Mouse (Mus musculus): Measurements from ENCODE around the gene Gm10644. TPM values are rescaled to one million over a fixed set of nuclear protein-coding genes. Genes with fewer than 3 reads are reported as not detected.

Gene Gm10644
- total RNA-seq, 2 experiments from 2014 or later: 0.25 to 0.54 TPM

DNA sequence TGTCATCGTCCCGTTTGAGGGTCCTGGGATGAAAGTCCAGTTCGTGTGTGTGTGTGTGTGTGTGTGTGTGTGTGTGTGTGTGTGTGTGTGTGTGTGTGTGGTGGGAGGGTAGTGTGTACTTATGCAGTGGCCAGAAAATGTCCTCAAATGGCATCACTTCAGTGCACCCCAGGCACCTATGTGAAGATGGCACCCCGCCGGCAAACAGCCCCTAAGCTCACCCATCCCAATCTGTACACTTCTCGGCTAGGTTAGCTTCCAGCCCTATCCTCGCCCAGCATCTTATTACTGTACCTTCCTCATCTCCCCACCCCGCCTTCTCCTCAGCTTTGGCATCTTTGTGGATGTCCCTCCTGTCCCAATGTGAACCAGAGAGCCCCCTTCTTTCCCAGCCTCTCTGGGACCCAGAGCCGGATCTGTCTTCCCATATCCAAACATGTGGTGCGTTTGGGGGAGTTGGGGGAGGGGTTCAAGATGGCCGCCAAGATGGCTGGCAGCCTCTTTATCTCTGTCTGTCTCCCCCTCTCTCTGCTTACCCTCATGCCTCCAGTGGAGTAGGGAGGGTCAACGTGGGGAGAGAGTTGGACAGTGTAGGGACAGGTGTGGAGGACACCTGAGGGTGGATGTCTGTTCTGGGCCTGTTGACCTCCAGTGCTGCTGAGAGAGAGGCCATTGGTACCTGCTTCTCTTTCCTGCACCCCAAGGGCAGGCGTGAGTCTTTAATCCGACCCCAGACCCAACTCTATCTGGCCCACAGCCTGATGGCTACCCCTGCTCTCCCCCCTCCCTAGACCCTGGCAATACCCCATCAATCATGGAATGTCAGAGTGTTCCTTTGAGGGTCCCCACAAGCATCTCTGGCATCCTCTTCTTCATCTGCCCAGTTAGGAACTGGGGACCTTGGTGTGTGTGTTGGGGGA is 53.2 kb downstream of the Gm10644 start:
- DNase-seq (ENCODE audit: low spot score in 2 of 2): no peak
- intact Hi-C loops (cut with DNase I): loop anchor here (2.0 to 5.0 kb wide), 2 partner anchors 15 to 95 kb away; partner anchors contain the start of gene Samd1

DNA sequence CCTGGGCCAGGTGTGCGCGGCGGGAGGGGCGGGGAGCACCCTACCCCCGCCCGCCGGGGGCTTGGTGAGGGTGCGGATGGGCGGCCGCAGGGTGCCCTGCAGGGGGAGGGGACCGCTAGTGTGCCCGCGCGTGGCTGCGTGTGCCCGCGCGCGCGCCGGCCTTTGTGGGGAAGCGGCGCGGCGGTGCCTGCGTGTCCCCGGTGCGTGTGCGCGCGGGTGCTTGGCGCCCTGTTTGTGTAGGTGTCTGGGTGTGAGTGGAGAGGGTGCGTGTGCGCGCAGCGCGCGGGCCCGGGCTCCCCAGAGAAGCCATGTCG is 54.1 kb downstream of the Gm10644 start:
- DNase-seq (ENCODE audit: low spot score in 2 of 2): peak; percentile 76 to 82
- intact Hi-C loops (cut with DNase I): loop anchor here (2.0 to 5.0 kb wide), 2 partner anchors 16 to 96 kb away; partner anchors contain the start of gene Samd1

DNA sequence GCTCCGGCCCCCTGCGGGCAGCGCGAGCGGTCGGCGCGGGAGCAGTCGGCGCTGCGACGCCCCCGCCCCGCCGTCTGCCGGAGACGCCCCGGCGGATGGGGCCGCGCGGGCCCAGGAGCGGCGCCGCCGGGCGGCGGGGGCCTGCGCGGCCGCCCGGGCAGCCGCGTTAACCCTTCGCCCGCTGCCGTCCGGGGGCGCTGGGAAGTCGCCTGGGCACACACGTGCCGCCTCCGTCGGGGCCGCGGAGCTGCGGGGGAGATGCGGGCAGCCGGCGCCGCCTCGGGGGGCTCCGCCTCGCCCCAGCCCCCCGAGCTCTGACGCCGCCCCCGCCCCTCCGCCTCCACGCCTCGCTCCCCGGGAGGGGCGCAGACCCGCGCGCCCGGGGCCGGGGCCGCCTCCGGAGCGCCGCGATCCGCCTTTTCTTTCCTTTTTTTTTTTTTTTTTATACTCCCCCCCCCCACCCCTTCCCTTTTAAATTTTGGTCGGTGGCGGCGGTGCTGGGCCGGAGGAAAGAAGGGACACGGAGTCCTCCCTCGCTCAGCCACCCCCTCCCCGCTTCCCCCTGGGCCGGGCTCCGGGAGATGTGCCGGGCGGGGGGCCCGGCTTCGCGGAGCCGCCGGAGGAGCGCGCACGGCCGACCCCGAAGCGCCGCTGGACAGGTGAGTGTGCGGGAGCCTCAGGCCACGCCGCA is 54.6 kb downstream of the Gm10644 start:
- intact Hi-C loops (cut with DNase I): loop anchor here (2.0 to 5.0 kb wide), 2 partner anchors 16 to 97 kb away; partner anchors contain the start of gene Samd1
- DNase-seq (ENCODE audit: low spot score in 2 of 2): no peak

DNA sequence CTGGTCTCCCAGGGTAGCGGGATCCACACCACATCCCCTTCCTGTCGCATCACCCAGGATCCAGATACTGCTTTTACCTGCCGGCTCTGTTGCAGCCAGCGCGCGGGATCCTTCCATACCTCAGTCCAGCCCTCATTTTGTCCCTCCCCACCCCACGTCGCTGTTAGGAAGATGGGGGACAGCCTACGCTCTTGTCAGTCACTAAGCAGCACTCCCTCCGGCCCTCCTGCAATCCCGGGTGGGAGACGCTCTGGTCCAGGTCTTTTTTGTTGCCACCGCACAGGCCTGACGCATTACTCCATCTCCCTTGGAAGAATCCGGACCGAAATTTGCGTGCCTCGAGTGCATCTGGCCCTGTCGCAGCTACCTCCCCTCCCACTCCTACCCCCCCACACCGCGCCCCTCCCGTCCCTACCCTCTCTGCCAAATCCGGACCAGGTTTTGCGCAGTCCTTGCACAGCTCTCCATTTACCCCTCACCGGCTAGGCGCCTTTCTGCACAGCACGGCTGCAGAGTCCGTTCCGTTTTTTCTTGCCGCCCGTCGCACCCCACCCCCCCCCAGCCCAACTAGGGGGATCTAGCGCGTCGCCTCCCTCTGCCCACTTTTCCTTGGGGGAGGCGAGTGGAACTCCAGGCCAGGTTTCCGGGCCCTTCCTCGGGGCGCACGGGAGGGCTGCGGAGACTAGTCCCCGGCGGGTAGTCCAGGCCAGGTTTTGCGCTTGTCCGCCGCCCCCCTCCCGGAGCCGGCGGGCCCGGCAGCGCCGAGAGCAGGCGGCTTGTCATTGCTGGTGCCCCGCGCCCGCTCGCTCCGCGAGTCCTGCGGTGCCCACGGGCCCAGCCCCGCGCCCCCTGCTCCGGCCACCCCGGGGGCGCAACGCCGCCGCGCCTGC is 55.4 kb downstream of the Gm10644 start, which contains the start of gene Adgrl1:
TSS of gene Adgrl1 (plus strand) at position 743 of the 890 bp plus-strand sequence.
- peak; percentile 95 to 98 for DNase-seq (ENCODE audit: low spot score in 2 of 2)
- intact Hi-C loops (cut with DNase I): loop anchor here (1.0 to 5.0 kb wide), 5 partner anchors 17 to 237 kb away; partner anchors contain the start of genes Asf1b, Gm10644 and Samd1

DNA sequence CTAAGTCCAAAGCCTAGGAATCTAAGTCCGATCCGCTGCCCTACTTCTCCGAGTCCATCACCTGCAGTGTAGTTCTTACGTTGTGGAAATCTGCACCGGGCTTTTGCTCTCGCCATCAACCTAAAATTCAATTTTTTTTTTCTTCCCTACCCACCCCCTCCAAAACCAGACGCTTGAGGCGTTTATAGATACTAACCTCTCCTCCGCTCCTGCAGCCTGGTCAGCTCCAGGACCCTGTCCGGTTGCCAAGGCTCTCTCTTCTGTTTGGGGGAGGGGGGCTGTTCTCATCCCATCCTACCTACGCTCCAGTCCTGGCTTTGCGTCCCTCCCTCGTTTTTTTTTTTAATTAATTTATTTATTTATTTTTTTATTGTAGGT is 56.0 kb downstream of the Gm10644 start:
- intact Hi-C loops (cut with DNase I): loop anchor here (1.0 to 5.0 kb wide), 3 partner anchors 24 to 237 kb away; partner anchors contain the start of genes Asf1b and Gm10644
- peak; percentile 70 to 75 for DNase-seq (ENCODE audit: low spot score in 2 of 2)

DNA sequence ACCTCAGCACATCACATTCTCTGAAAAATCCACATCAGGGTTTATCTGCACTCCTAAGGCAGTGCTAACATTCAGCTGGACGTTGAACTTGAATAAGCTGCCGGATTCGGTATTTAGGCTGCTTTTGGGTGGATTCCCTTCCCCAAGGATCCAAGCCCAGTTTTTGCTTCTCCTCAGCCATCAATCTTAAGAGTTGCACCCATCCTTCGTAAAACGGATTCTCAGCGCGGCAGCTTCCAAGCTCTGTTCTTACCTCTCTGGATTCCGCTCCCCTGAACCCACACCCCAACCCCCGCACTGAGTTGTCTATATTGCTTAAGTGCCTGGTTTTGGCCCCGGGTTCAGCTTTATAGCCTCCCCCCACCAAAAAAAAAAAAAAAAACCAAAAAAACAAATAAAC is 56.5 kb downstream of the Gm10644 start:
- intact Hi-C loops (cut with DNase I): loop anchor here (5.0 kb wide), 1 partner anchor 236 kb away; no protein-coding TSS in a partner anchor
- DNase-seq (ENCODE audit: low spot score in 2 of 2): no peak

DNA sequence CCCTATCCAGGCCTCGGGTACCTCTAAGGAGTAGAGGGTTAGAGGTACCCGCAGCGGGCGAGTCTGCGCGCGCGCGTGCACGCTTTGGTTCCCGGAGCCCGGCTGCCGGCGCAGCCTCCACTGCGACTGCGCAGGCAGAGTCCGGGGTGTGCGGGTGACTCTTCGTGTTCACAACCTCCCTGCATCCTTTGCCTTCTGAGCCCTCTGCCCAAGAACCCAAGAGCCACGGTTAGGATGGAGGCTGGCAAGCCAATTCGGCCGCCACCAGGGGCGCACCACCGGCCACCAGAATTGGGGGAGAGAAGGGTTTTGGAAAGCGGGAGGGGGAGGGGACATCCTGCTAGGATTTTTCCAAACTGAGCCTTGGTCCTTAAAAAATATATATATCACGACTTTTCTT is 57.8 kb downstream of the Gm10644 start:
- intact Hi-C loops (cut with DNase I): loop anchor here (5.0 kb wide), 1 partner anchor 235 kb away; no protein-coding TSS in a partner anchor
- peak; percentile 72 to 76 for DNase-seq (ENCODE audit: low spot score in 2 of 2)

DNA sequence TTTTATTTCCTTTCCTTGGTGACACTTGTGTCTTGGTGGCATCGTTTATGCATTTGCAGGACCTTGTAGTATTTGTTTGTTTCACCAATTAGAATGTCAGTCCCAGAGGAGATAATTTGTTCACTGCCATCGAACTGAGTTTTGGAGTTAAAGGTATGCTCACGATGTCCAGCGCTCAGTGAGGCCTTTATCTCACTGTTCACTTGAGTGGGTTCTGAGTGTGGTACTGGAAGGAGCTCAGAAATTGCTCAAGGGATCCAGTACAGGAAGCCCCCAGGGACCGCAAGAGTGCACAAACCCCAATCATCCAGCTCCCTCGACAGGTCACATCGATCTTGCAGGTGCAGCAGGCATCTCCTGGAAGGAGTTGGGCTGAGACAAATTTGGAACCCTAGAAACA is 58.5 kb downstream of the Gm10644 start:
- DNase-seq (ENCODE audit: low spot score in 2 of 2): no peak
- intact Hi-C loops (cut with DNase I): loop anchor here (5.0 kb wide), 1 partner anchor 234 kb away; no protein-coding TSS in a partner anchor

DNA sequence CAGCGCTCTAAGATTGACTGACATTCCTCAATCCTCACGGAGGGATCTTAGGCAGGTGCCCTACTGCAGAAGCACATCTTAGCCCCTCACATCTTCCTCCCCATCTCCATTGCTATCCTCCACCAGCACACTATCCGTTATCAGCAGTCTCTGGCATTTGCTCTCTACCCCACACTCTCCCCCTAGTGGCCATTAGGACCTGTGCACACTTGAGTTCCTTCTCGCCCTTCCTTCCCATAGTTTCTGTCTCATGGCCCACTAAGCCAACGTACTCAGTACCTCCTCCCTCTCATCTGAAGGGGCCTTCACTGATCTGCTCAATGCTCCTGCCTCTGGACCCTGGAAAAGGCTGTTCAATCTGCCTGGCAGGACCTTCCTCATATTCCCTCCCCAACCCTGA is 59.1 kb downstream of the Gm10644 start:
- intact Hi-C loops (cut with DNase I): loop anchor here (2.0 to 5.0 kb wide), 2 partner anchors 113 to 234 kb away; no protein-coding TSS in a partner anchor
- no peak for DNase-seq (ENCODE audit: low spot score in 2 of 2)

DNA sequence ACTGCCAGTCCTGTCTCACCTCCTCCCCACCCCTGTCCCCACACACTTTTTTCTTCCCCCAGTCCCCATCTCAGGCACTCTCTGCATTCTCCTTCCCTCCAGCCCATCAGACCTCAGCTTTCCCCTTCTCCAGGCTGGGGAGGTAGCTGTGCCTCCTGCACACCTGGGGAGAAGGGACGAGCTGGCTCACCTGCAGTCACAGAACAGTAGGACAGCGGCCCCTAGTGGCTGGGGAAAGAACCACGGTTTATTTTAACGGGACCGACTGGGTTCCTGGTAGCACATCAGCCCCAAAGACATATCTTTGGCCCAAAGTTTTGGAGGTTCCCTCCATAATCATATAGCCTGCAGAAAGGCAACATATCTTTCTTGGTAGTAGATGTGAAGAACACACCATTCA is 61.1 kb downstream of the Gm10644 start:
- DNase-seq (ENCODE audit: low spot score in 2 of 2): peak; percentile 75 to 81
- intact Hi-C loops (cut with DNase I): loop anchor here (2.0 to 5.0 kb wide), 2 partner anchors 111 to 167 kb away; no protein-coding TSS in a partner anchor

DNA sequence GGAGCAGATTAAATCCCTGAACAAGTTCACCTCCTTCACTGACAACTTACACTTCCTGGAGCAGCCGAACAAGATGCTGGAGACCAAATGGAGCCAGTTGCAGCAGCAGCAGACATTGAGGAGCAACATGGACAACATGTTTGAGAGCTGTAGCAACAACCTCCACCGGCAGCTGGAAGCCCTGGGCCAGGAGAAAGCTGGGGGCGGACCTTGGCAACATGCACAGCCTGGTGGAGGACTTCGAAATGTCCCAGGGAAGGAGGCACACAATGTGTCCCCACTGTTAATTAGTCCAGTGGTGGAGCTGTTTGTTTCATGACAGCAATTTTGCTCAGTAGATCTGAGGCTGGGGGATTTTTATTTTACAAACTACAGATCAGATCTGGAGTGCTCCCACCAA is 62.9 kb downstream of the Gm10644 start:
- no peak for DNase-seq (ENCODE audit: low spot score in 2 of 2)
- intact Hi-C loops (cut with DNase I): loop anchor here (5.0 kb wide), 1 partner anchor 165 kb away; no protein-coding TSS in a partner anchor

DNA sequence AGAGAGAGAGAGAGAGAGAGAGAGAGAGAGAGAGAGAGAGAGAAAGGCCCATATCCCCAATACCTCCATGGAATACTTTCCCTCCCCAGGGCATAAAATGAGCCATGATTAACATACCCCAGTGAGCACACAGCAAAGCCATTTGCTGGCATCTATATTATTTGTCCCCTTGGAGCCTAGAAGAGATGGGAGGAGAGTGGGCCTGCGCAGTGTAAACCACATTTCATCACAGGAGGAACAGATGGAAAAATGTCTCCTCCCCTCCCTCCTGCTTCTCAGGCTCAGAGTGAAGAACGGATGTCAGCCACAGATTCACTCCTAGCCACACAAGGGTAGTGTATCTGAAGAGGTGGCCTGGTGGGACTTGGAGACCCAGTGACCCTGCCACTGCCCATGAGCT is 66.6 kb downstream of the Gm10644 start:
- DNase-seq (ENCODE audit: low spot score in 2 of 2): no peak

More for the DNA sequence above, 66.6 kb downstream of the Gm10644 start:
- intact Hi-C loops (cut with DNase I): no loop called here

Small RNAs within 50 kb of the gene (microRNA-seq; reads per million reads assigned to microRNA genes)
- gene Gm44330 (not detected), gene Gm44450 (not detected)

Other genes starting within 250 kb of the Gm10644 start
- gene Ddx39, start 240.0 kb downstream of the Gm10644 start, total RNA-seq (2021): 10 to 100 TPM; 15.4 to 18.6 TPM
- 10 to 100 TPM in 1 of 2 experiments, 1 to 10 TPM in 1; 6.0 to 10.8 TPM for gene Adgre5, start 213.9 kb downstream of the Gm10644 start, total RNA-seq (2021)
- gene Adgrl1, start 55.1 kb downstream of the Gm10644 start, total RNA-seq (2021): 100 to 1,000 TPM; 422 to 433 TPM
- under 1 TPM; 0.39 to 0.48 TPM for gene Asf1b, start 302 bp upstream of the Gm10644 start, total RNA-seq (2021)
- gene Prkaca, start 17.8 kb upstream of the Gm10644 start, total RNA-seq (2021): 100 to 1,000 TPM; 243 to 267 TPM
- 10 to 100 TPM; 41.5 to 46.6 TPM for gene Samd1, start 42.5 kb upstream of the Gm10644 start, total RNA-seq (2021)
- under 1 TPM in 1 of 2 experiments, not detected in 1; 0.59 TPM for gene 1700067K01Rik, start 46.3 kb upstream of the Gm10644 start, total RNA-seq (2021)
- 1 to 10 TPM; 1.3 to 3.1 TPM for gene 2210011C24Rik, start 57.0 kb upstream of the Gm10644 start, total RNA-seq (2021)
- gene Palm3, start 66.3 kb upstream of the Gm10644 start, total RNA-seq (2021): 1 to 10 TPM; 1.7 to 2.7 TPM
- under 1 TPM; 0.49 to 0.52 TPM for gene Il27ra, start 87.4 kb upstream of the Gm10644 start, total RNA-seq (2021)
- gene Rln3, start 89.8 kb upstream of the Gm10644 start, total RNA-seq (2021): not detected
- 1 to 10 TPM; 4.1 to 4.4 TPM for gene Gm10643, start 109.9 kb upstream of the Gm10644 start, total RNA-seq (2021)
- 10 to 100 TPM; 17.9 to 32.4 TPM for gene Rfx1, start 111.6 kb upstream of the Gm10644 start, total RNA-seq (2021)
- gene Dcaf15, start 149.6 kb upstream of the Gm10644 start, total RNA-seq (2021): 10 to 100 TPM; 15.7 to 19.8 TPM
- gene Podnl1, start 170.8 kb upstream of the Gm10644 start, total RNA-seq (2021): not detected
- gene Cc2d1a, start 192.7 kb upstream of the Gm10644 start, total RNA-seq (2021): 10 to 100 TPM; 51.1 to 53.6 TPM
- gene 4930432K21Rik, start 192.8 kb upstream of the Gm10644 start, total RNA-seq (2021): 1 to 10 TPM; 1.7 to 2.1 TPM
- gene Nanos3, start 230.0 kb upstream of the Gm10644 start, total RNA-seq (2021): 1 to 10 TPM; 3.7 to 3.9 TPM